Mouse (Mus musculus) right cerebral cortex, postnatal 25 days (tissue): Measurements from ENCODE around the gene Psmg4.
A peak's percentile ranks its signal among the peaks of the same experiment; 100 is the strongest.

Experiments
- DNase-seq: peaks from one replicate; pipeline ENCODE4 v3.0.0; 2022

The Psmg4 gene

GRCm38 (mm10) chr13:34148767-34149392 lies 13.9 kb upstream of the Psmg4 start:
- DNase-seq, result peak; percentile 75

- no peak for DNase-seq
Measured at GRCm38 (mm10) chr13:34149463-34150176, 13.1 kb upstream of the Psmg4 start.

- peak; percentile 72 for DNase-seq
Measured at GRCm38 (mm10) chr13:34150271-34151027, 12.3 kb upstream of the Psmg4 start.

- DNase-seq, result no peak
Measured at GRCm38 (mm10) chr13:34151425-34151824, 11.3 kb upstream of the Psmg4 start.

GRCm38 (mm10) chr13:34152695-34153094 lies 10.1 kb upstream of the Psmg4 start:
- DNase-seq, result no peak

- no peak for DNase-seq
Measured at GRCm38 (mm10) chr13:34153254-34154011, 9.3 kb upstream of the Psmg4 start.

- DNase-seq, result no peak
Measured at GRCm38 (mm10) chr13:34154217-34154930, 8.4 kb upstream of the Psmg4 start.

GRCm38 (mm10) chr13:34154931-34155272 lies 7.9 kb upstream of the Psmg4 start:
- no peak for DNase-seq

GRCm38 (mm10) chr13:34156133-34156839 lies 6.5 kb upstream of the Psmg4 start:
- no peak for DNase-seq

- no peak for DNase-seq
Measured at GRCm38 (mm10) chr13:34156840-34157185, 6.0 kb upstream of the Psmg4 start.

- no peak for DNase-seq
Measured at GRCm38 (mm10) chr13:34157596-34158157, 5.1 kb upstream of the Psmg4 start.

GRCm38 (mm10) chr13:34159926-34160325 lies 2.8 kb upstream of the Psmg4 start:
- no peak for DNase-seq

- no peak for DNase-seq
Measured at GRCm38 (mm10) chr13:34163304-34163975, 676 bp downstream of the Psmg4 start.

- no peak for DNase-seq
Measured at GRCm38 (mm10) chr13:34174025-34174424, 11.3 kb downstream of the Psmg4 start.

GRCm38 (mm10) chr13:34181624-34182023 lies 18.9 kb downstream of the Psmg4 start:
- DNase-seq, result no peak

GRCm38 (mm10) chr13:34185371-34185770 lies 22.6 kb downstream of the Psmg4 start:
- no peak for DNase-seq

- peak; percentile 52 for DNase-seq
Measured at GRCm38 (mm10) chr13:34187571-34187970, 24.8 kb downstream of the Psmg4 start.

GRCm38 (mm10) chr13:34192414-34193191 lies 29.8 kb downstream of the Psmg4 start:
- DNase-seq, result no peak

- DNase-seq, result no peak
Measured at GRCm38 (mm10) chr13:34193384-34193783, 30.6 kb downstream of the Psmg4 start.

GRCm38 (mm10) chr13:34195676-34196075 lies 32.9 kb downstream of the Psmg4 start:
- no peak for DNase-seq
